Mouse (Mus musculus): ENCODE results near the gene Zranb1. TPM values are rescaled to one million over a fixed set of nuclear protein-coding genes. Genes with fewer than 3 reads are reported as not detected.
A peak's percentile ranks its signal among the peaks of the same experiment; 100 is the strongest.

The Zranb1 gene
- polyA plus RNA-seq, 1 experiment from 2014 or later = 32.6 TPM

DNA sequence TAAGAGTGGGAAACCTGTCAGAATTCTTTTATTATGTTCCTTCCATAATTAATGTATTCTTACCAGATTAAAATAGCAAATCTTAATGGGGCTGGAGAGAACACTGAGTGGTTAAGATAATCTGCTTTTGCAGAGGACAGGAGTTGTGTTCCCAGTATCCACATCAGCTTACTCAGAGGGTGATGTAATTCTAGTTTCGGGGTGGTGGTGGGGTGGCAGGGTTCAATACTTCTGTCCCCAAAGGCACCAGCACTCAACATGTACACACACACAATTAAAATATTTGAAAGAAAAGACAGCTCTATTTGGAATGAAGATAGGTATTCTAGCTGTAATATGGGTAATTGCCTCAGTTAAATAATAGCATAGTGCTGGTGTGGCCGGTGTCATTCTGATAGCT, 9.6 kb downstream of the Zranb1 start:
- no peak for DNase-seq (ENCODE audit: low spot score)
- no peak for ATAC-seq (ENCODE audit: low FRiP score)
- 86% methylated on average over 2 of the region's 2 CpGs for WGBS
- Histone ChIP-seq H3K9ac (no peak overlapping the region), H3K27ac (no peak overlapping the region), H3K27me3 (ENCODE audit: control insufficient read depth, insufficient read depth, low read length) (no peaks in the 10 kb centered on the region), H3K9me3 (ENCODE audit: control insufficient read depth, low read length) (no peaks in the 10 kb centered on the region), H3K4me2 (replicated peaks) (no peak overlapping the region), H3K36me3 (replicated peaks; ENCODE audit: control insufficient read depth, insufficient read depth) (no peaks in the 10 kb centered on the region), H3K4me3 (replicated peaks; ENCODE audit: low read length) (no peak overlapping the region), H3K4me1 (replicated peaks; ENCODE audit: control insufficient read depth, insufficient read depth, low read length) (no peaks in the 10 kb centered on the region)

DNA sequence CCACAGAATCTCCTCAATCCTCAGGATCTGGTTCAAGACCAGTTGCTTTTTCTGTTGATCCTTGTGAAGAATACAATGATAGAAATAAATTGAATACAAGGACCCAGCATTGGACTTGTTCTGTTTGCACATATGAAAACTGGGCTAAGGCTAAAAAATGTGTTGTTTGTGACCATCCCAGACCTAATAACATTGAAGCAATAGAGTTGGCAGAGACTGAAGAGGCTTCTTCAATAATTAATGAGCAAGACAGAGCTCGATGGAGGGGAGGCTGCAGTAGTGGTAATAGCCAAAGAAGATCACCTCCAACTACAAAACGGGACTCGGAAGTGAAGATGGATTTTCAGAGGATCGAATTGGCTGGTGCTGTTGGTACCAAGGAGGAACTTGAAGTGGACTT, 19.0 kb downstream of the Zranb1 start:
- DNase-seq (ENCODE audit: low spot score) = no peak
- no peak for ATAC-seq (ENCODE audit: low FRiP score)
- H3K4me1 ChIP-seq (replicated peaks; ENCODE audit: control insufficient read depth, insufficient read depth, low read length) = no peaks in the 10 kb centered on the region
- no peak overlapping the region for H3K9ac ChIP-seq
- H3K4me3 ChIP-seq (replicated peaks; ENCODE audit: low read length) = no peak overlapping the region
- H3K9me3 ChIP-seq (ENCODE audit: control insufficient read depth, low read length) = no peaks in the 10 kb centered on the region
- H3K27ac ChIP-seq = no peak overlapping the region
- H3K4me2 ChIP-seq (replicated peaks) = no peak overlapping the region
- no peaks in the 10 kb centered on the region for H3K27me3 ChIP-seq (ENCODE audit: control insufficient read depth, insufficient read depth, low read length)
- H3K36me3 ChIP-seq (replicated peaks; ENCODE audit: control insufficient read depth, insufficient read depth) = no peaks in the 10 kb centered on the region
- 82% methylated on average over 4 of the region's 4 CpGs for WGBS

DNA sequence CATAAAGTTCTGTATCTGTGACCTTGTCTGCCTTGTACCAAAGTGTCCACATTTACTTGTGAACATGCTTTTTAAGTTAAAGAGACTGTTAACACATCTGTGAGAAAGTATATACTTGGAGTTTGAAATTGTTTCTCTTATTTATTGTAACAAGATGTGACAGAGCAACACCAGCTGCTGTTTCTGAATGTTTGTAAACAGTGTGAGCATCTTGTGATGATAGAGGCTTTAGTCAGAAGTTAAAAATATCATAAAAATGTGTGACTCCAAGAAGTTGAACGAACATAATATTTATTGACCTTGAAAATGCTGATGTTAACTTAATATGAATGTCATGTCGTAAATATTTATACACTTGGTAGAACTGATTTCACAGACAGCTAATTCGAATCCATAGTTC, 19.7 kb downstream of the Zranb1 start:
- H3K27ac ChIP-seq = no peak overlapping the region
- WGBS = 92% methylated on average over 3 of the region's 3 CpGs
- H3K36me3 ChIP-seq (replicated peaks; ENCODE audit: control insufficient read depth, insufficient read depth) = no peaks in the 10 kb centered on the region
- no peaks in the 10 kb centered on the region for H3K27me3 ChIP-seq (ENCODE audit: control insufficient read depth, insufficient read depth, low read length)
- no peak overlapping the region for H3K9ac ChIP-seq
- no peak overlapping the region for H3K4me2 ChIP-seq (replicated peaks)
- no peak overlapping the region for H3K4me3 ChIP-seq (replicated peaks; ENCODE audit: low read length)
- no peak for DNase-seq (ENCODE audit: low spot score)
- H3K9me3 ChIP-seq (ENCODE audit: control insufficient read depth, low read length) = no peaks in the 10 kb centered on the region
- H3K4me1 ChIP-seq (replicated peaks; ENCODE audit: control insufficient read depth, insufficient read depth, low read length) = no peaks in the 10 kb centered on the region
- ATAC-seq (ENCODE audit: low FRiP score) = no peak

DNA sequence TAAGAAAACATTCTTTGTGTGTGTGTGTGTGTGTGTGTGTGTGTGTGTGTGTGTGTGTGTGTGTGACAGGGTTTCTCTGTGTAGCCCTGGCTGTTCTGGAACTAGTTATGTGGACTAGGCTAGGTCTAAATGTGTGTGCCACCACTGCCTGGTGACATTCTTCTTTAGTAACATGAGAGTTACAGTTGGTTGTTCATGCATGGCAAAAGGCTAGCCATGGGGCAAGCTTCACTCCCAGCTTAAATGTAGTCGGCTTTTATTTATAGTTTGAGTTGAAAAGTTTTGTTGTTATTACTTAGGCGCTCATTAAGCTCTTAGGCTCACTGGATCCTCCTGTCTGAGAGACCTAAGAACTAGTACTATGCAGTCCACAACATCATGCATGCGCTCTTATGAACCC, 33.5 kb downstream of the Zranb1 start:
- H3K9me3 ChIP-seq (ENCODE audit: control insufficient read depth, low read length) = no peaks in the 10 kb centered on the region

DNA sequence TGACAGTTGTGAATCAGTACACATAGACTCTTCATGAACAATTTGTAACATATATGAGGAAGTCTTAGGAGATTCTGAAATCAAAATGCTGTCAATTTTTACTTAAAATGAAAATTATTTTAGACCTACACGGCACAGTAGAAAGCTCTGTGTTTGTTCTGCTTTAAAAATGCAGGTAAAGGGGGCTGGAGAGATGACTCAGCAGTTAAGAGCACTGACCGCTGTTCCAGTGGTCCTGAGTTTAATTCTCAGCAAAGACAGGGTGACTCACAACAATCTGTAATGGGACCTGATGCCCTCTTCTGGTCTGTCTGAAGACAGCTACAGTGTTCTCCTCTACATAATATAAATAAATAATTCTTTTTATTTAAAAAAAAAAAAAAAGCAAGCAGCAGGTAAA, 34.8 kb downstream of the Zranb1 start:
- no peaks in the 10 kb centered on the region for H3K27me3 ChIP-seq (ENCODE audit: control insufficient read depth, insufficient read depth, low read length)
- H3K4me2 ChIP-seq (replicated peaks) = no peak overlapping the region
- H3K9ac ChIP-seq = no peak overlapping the region
- H3K36me3 ChIP-seq (replicated peaks; ENCODE audit: control insufficient read depth, insufficient read depth) = peaks cover 8% of the 10 kb centered on the region
- H3K4me1 ChIP-seq (replicated peaks; ENCODE audit: control insufficient read depth, insufficient read depth, low read length) = no peaks in the 10 kb centered on the region
- no peak for DNase-seq (ENCODE audit: low spot score)
- WGBS = 82% methylated on average over 2 of the region's 2 CpGs
- H3K9me3 ChIP-seq (ENCODE audit: control insufficient read depth, low read length) = no peaks in the 10 kb centered on the region
- H3K27ac ChIP-seq = no peak overlapping the region
- H3K4me3 ChIP-seq (replicated peaks; ENCODE audit: low read length) = no peak overlapping the region
- no peak for ATAC-seq (ENCODE audit: low FRiP score)

More for the DNA sequence above, 33.5 kb downstream of the Zranb1 start:
- DNase-seq (ENCODE audit: low spot score) = no peak
- no peaks in the 10 kb centered on the region for H3K4me1 ChIP-seq (replicated peaks; ENCODE audit: control insufficient read depth, insufficient read depth, low read length)
- H3K9ac ChIP-seq = no peak overlapping the region
- H3K4me2 ChIP-seq (replicated peaks) = no peak overlapping the region
- 84% methylated on average over 3 of the region's 3 CpGs for WGBS
- no peaks in the 10 kb centered on the region for H3K27me3 ChIP-seq (ENCODE audit: control insufficient read depth, insufficient read depth, low read length)
- no peak for ATAC-seq (ENCODE audit: low FRiP score)
- H3K4me3 ChIP-seq (replicated peaks; ENCODE audit: low read length) = no peak overlapping the region
- H3K27ac ChIP-seq = no peak overlapping the region
- H3K36me3 ChIP-seq (replicated peaks; ENCODE audit: control insufficient read depth, insufficient read depth) = peaks cover 8% of the 10 kb centered on the region

DNA sequence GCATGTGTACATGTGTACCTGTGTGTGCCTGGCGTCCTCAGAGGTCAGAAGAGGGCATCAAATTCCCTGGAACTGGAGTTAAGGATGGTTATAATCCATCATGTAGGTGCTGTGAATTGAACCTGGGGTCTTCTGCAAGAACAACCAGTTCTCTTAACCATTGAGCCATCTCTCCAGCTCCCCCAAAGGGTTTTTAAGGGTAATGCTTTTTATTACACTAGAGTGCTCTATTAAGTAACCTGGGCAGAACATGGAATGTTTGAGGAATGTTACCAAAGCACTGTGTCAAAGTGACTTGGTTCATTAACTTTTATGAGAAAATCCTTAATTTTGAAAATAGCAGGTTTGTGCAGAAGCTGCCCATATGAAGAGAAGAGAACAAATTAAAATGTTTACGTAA, 41.1 kb downstream of the Zranb1 start:
- Histone ChIP-seq H3K9me3 (ENCODE audit: control insufficient read depth, low read length) (no peaks in the 10 kb centered on the region), H3K4me1 (replicated peaks; ENCODE audit: control insufficient read depth, insufficient read depth, low read length) (no peaks in the 10 kb centered on the region; the same call in 1 of the 2 replicates), H3K4me3 (replicated peaks; ENCODE audit: low read length) (no peak overlapping the region), H3K9ac (no peak overlapping the region), H3K27ac (no peak overlapping the region), H3K4me2 (replicated peaks) (no peak overlapping the region), H3K36me3 (replicated peaks; ENCODE audit: control insufficient read depth, insufficient read depth) (peaks cover 13% of the 10 kb centered on the region), H3K27me3 (ENCODE audit: control insufficient read depth, insufficient read depth, low read length) (no peaks in the 10 kb centered on the region)
- no peak for DNase-seq (ENCODE audit: low spot score)
- ATAC-seq (ENCODE audit: low FRiP score) = no peak
- 92% methylated on average over 2 of the region's 2 CpGs for WGBS

DNA sequence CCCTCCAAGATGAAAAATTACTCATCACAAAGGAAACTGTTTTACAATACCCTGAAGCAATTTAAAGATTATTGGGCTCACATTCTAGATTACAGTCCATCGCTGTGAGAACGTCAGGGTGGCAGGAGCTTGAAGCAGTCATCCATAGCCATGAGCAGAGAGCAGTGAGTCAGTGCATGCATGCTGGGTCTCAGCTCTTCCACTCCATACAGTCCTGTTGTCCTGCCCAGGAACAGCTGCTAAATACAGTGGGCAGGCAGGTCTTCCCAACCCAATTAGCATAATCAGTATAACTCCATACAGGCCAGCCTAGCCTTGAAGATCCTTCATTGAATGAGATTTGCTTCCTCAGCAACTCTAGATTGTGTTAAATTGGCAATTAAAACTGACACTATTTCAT, 45.1 kb downstream of the Zranb1 start:
- no peak for ATAC-seq (ENCODE audit: low FRiP score)
- Histone ChIP-seq H3K4me3 (replicated peaks; ENCODE audit: low read length) (no peak overlapping the region), H3K4me2 (replicated peaks) (no peak overlapping the region), H3K9ac (no peak overlapping the region), H3K4me1 (replicated peaks; ENCODE audit: control insufficient read depth, insufficient read depth, low read length) (no peaks in the 10 kb centered on the region; the same call in 1 of the 2 replicates), H3K27me3 (ENCODE audit: control insufficient read depth, insufficient read depth, low read length) (no peaks in the 10 kb centered on the region), H3K36me3 (replicated peaks; ENCODE audit: control insufficient read depth, insufficient read depth) (peaks cover 18% of the 10 kb centered on the region), H3K27ac (0 out of 2 replicates have a peak overlapping the region, but pooled peaks have one; percentile 14), H3K9me3 (ENCODE audit: control insufficient read depth, low read length) (no peaks in the 10 kb centered on the region)
- no peak for DNase-seq (ENCODE audit: low spot score)
- WGBS = 55% methylated on average over 2 of the region's 2 CpGs

DNA sequence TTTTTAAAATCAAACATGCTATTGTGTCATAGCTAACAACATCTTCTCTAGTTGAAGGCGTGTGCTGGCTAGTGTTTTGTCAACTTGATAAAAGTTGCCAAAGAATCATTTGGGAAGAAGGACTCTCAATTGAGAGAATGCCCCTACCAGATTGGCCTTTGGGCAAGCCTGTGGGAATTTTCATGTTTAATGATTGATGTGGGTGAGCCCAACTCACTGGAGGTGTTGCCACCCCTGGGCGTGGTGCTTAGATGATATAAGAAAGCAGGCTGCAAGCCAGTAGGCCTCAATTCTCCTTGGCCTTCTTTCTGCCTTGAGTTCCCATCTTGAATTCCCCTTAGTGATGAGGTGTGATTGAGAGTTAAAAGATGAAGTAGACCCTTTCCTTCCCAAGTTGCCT, 47.0 kb downstream of the Zranb1 start:
- ATAC-seq (ENCODE audit: low FRiP score) = no peak
- H3K9ac ChIP-seq = no peak overlapping the region
- H3K27ac ChIP-seq = no peak overlapping the region
- 96% methylated on average over 2 of the region's 2 CpGs for WGBS
- peaks cover 35% of the 10 kb centered on the region for H3K36me3 ChIP-seq (replicated peaks; ENCODE audit: control insufficient read depth, insufficient read depth)
- H3K9me3 ChIP-seq (ENCODE audit: control insufficient read depth, low read length) = no peaks in the 10 kb centered on the region
- DNase-seq (ENCODE audit: low spot score) = no peak
- no peak overlapping the region for H3K4me3 ChIP-seq (replicated peaks; ENCODE audit: low read length)
- H3K4me1 ChIP-seq (replicated peaks; ENCODE audit: control insufficient read depth, insufficient read depth, low read length) = no peaks in the 10 kb centered on the region; the same call in 1 of the 2 replicates
- H3K4me2 ChIP-seq (replicated peaks) = no peak overlapping the region
- no peaks in the 10 kb centered on the region for H3K27me3 ChIP-seq (ENCODE audit: control insufficient read depth, insufficient read depth, low read length)

DNA sequence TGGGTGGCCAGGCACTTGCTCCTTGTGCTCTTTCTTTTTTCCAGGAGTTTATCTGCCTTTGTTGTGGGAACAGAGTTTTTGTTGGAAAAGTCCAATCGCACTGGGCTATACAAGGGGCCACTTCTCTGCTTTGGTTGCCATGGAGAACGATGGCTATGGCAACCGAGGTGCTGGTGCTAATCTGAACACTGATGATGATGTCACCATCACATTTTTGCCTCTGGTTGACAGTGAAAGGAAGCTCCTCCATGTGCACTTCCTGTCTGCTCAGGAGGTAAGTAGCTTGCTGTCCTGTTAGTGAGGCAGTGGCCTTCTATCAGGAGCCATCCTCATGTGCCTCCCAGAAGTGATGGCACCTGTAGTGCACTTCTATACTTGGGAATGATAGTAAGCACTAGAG, 51.7 kb downstream of the Zranb1 start:
- no peak overlapping the region for H3K4me3 ChIP-seq (replicated peaks; ENCODE audit: low read length)
- H3K27me3 ChIP-seq (ENCODE audit: control insufficient read depth, insufficient read depth, low read length) = no peaks in the 10 kb centered on the region
- H3K36me3 ChIP-seq (replicated peaks; ENCODE audit: control insufficient read depth, insufficient read depth) = peaks cover 66% of the 10 kb centered on the region

DNA sequence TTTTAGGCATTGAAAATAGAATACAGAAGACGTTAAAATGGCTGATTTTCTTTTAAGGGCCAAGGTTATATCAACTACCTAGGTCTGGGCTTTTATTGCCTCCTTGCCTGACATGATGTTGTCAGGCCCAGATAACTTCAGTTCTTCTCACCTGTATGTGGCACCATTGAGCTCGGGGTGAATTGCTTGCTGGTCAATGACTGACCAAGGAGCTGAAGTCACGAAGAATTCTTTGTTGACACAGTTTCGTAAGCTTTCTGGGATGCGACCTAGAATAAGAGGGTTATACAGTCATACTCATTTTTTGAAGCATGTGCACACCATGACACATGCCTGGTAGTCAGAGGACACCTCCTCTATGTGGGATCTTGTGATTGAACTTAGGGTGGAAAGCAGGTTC, 58.9 kb downstream of the Zranb1 start:
- Histone ChIP-seq H3K27me3 (ENCODE audit: control insufficient read depth, insufficient read depth, low read length) (no peaks in the 10 kb centered on the region), H3K36me3 (replicated peaks; ENCODE audit: control insufficient read depth, insufficient read depth) (peaks cover 64% of the 10 kb centered on the region), H3K4me3 (replicated peaks; ENCODE audit: low read length) (no peak overlapping the region), H3K9ac (no peak overlapping the region), H3K4me1 (replicated peaks; ENCODE audit: control insufficient read depth, insufficient read depth, low read length) (no peaks in the 10 kb centered on the region), H3K27ac (no peak overlapping the region), H3K9me3 (ENCODE audit: control insufficient read depth, low read length) (no peaks in the 10 kb centered on the region), H3K4me2 (replicated peaks) (no peak overlapping the region)
- ATAC-seq (ENCODE audit: low FRiP score) (no peak), DNase-seq (ENCODE audit: low spot score) (no peak)
- WGBS = 93% methylated on average over 5 of the region's 5 CpGs

More for the DNA sequence above, 51.7 kb downstream of the Zranb1 start:
- WGBS = 45% methylated on average over 3 of the region's 3 CpGs
- H3K9ac ChIP-seq = no peak overlapping the region
- no peak for DNase-seq (ENCODE audit: low spot score)
- H3K9me3 ChIP-seq (ENCODE audit: control insufficient read depth, low read length) = no peaks in the 10 kb centered on the region
- H3K4me2 ChIP-seq (replicated peaks) = no peak overlapping the region
- no peak for ATAC-seq (ENCODE audit: low FRiP score)
- no peaks in the 10 kb centered on the region for H3K4me1 ChIP-seq (replicated peaks; ENCODE audit: control insufficient read depth, insufficient read depth, low read length)
- H3K27ac ChIP-seq = no peak overlapping the region

Data from hindbrain, embryonic 14.5 days (tissue).